Mouse (Mus musculus): ENCODE measurements around the gene Nipsnap2. TPM values are rescaled to one million over a fixed set of nuclear protein-coding genes. Genes with fewer than 3 reads are reported as not detected.
"Not testable (repeated sequence)": the region's sequence is repeated elsewhere in the genome, so short reads cannot be mapped to it uniquely, and the experiment has no call there.

Nipsnap2 gene
- total RNA-seq, 1 experiment from 2014 or later: 29.1 TPM

DNA sequence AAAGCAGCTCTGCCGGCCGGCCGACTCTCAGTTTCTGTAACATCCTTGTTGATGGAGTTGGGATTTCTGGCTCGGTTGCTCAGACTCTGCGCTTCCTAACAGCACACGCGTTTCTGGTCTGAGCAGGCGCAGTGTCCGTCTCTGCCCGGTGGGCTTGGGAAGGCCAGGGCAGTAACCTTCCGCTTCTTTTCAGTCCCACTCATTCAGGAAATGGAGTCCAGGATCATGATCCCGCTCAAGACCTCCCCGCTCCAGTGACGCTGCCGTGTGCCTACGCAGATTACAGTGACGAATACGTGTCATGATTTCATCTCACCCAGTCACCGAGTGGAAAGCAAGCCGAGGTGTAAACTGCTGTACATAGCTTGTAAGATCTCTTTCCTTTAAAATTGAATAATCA, 32.0 kb downstream of the Nipsnap2 start:
- no peak for ATAC-seq (ENCODE audit: extremely low read depth, insufficient number of reproducible peaks, low FRiP score, poor library complexity, severe bottlenecking)

- no peak for ATAC-seq (ENCODE audit: extremely low read depth, insufficient number of reproducible peaks, low FRiP score, poor library complexity, severe bottlenecking)
Measured at GRCm38 (mm10) chr5:129759929-129760480, 35.1 kb downstream of the Nipsnap2 start.

DNA sequence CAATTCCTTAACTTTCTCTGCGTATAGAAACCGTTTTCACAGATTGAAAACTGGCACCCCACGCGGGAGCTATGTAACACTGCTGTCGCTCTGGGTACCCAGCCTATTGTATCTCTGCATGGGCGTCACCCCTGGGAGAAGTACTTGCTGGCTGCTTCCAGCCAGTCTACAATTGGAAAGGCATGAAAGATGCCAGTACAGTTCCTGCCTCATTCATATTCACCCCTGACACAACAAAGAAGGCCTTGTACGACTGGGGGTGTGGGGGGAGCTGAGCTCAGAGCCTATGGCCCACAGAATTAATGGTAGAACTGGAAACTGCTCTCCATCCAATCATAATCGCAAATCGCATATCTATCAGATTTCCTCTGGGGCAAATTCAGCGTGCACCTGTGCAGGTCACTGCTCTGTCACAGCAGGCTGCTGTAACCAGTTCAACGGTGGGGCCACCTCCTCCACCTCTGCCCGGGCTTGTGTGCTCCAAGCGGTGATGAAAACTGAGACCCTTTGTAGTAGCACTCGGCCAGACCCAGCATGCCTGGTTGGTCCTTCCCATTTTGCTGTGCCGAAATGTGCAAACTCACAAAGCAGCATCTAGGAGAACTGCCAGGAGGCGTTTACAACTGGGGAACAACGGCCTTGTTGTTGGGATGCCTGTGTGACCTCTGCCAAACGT, 37.1 kb downstream of the Nipsnap2 start:
- no peak for ATAC-seq (ENCODE audit: extremely low read depth, insufficient number of reproducible peaks, low FRiP score, poor library complexity, severe bottlenecking)

GRCm38 (mm10) chr5:129770443-129771355, 45.8 kb downstream of the Nipsnap2 start:
- no peak for ATAC-seq (ENCODE audit: extremely low read depth, insufficient number of reproducible peaks, low FRiP score, poor library complexity, severe bottlenecking)

DNA sequence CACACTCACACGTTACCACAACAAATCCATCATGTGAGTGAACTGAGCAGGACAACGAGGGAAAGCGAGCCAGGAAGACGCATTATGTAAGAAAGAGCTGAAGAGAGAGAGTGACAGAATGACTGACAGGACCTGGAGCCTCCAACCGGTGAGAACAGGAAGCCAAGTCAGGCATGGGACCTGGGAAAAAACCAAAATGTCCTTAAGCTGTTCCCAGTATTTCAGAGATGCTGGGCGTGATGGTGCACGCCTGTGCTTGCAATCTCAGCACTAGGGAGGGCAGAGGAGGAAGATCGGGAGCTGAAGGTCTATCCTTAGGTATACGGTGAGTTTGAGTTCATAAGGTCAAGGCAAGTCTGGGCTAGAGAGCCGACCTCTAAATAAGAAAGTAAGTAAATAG, 47.6 kb downstream of the Nipsnap2 start:
- no peak for ATAC-seq (ENCODE audit: extremely low read depth, insufficient number of reproducible peaks, low FRiP score, poor library complexity, severe bottlenecking)

GRCm38 (mm10) chr5:129773330-129773729, 48.5 kb downstream of the Nipsnap2 start:
- not testable (repeated sequence) for ATAC-seq (ENCODE audit: extremely low read depth, insufficient number of reproducible peaks, low FRiP score, poor library complexity, severe bottlenecking)

GRCm38 (mm10) chr5:129774661-129775060, 49.8 kb downstream of the Nipsnap2 start:
- ATAC-seq (ENCODE audit: extremely low read depth, insufficient number of reproducible peaks, low FRiP score, poor library complexity, severe bottlenecking): no peak

DNA sequence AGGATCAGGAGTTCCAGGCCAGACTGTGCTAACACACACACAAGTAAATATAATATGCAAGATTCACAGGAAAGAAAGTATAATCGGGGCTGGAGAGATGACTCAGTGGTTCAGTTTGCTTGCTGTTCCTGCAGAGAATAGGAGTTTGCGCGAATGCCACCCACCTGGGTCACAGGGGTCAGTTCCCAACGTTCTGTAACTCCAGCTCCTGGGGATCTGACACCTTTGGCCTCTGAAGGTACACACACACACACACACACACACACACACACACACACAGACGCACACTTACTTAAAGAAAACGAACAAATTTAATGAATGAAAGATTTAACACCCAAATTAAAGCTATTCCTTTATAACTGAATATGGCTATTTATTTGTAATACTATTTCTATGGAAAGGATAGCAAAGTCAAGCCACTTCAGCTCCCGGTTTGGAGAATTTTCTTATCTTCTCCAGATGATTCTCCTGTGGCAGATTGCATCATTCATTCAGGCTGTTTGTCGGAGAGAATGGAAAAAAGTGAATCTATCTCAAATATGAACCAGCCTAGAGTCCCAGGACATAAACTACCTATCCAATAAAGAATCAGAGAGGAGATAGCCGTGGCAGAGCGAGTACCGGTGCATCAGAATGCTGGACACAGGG, 53.6 kb downstream of the Nipsnap2 start:
- ATAC-seq (ENCODE audit: extremely low read depth, insufficient number of reproducible peaks, low FRiP score, poor library complexity, severe bottlenecking): no peak

DNA sequence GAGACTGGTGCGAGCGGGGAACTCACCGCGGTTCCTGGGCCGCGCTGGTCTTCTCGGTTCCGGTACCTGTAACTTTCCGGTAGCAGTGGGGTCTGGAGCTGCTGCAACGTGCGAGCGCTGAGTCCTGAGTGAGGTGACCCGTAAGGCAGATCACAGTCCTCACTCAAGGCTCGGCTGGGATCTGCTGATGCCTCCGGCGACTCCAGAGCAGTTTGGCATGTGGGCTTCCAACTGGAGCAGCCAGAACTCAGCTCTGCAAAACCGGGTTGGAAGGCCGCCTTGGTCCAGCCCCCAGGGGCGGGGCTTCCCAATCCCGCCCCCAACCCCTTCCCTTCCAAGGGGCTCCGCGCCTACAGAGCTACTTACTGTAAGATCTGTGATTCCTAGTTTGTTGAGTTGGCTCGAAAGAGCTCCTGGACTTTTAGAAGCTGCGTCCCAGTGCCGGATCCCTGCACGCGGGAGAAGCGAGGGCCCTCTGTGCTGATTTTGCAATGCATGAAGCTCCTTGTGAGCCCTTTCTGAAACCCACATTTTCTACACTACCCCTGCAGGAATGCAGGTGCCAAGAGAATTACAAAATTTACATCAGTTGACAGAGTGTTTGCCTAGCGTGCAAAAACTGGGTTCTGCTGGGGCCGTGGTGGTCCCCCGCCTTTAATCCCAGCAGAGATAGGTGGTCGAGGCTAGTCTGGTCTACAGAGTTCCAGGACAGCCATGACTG, 54.3 kb downstream of the Nipsnap2 start:
- ATAC-seq (ENCODE audit: extremely low read depth, insufficient number of reproducible peaks, low FRiP score, poor library complexity, severe bottlenecking): peak; percentile 33; the same call in 1 of the 2 replicates

GRCm38 (mm10) chr5:129780131-129780530, 55.3 kb downstream of the Nipsnap2 start:
- no peak for ATAC-seq (ENCODE audit: extremely low read depth, insufficient number of reproducible peaks, low FRiP score, poor library complexity, severe bottlenecking)

DNA sequence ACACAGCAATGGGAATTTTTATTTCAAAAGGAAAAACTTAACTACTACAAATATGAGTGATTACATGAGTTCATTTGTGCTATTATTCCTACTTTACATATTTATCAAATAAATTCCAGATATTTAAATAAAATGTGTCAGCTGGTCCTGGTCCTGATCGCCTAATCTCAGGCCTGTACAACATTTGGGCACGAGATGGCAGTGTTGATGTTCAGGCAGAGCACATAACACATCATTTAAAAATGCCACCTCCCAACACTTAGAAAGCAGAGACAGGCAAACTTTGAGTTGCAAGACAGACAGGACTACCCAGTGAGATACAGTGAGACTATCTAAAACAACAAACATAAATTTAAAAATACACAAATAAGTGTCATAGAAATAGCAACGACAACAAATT, 57.3 kb downstream of the Nipsnap2 start:
- no peak for ATAC-seq (ENCODE audit: extremely low read depth, insufficient number of reproducible peaks, low FRiP score, poor library complexity, severe bottlenecking)

GRCm38 (mm10) chr5:129785235-129785870, 60.5 kb downstream of the Nipsnap2 start:
- no peak for ATAC-seq (ENCODE audit: extremely low read depth, insufficient number of reproducible peaks, low FRiP score, poor library complexity, severe bottlenecking)

- ATAC-seq (ENCODE audit: extremely low read depth, insufficient number of reproducible peaks, low FRiP score, poor library complexity, severe bottlenecking): no peak
Measured at GRCm38 (mm10) chr5:129786161-129786560, 61.3 kb downstream of the Nipsnap2 start.

- peak; percentile 93 for ATAC-seq (ENCODE audit: extremely low read depth, insufficient number of reproducible peaks, low FRiP score, poor library complexity, severe bottlenecking)
Measured at GRCm38 (mm10) chr5:129786818-129787790, 62.2 kb downstream of the Nipsnap2 start, which contains the start of gene Psph. Gene Psph, minus strand, starts transcription at chr5:129787449.

GRCm38 (mm10) chr5:129787818-129788593, 63.1 kb downstream of the Nipsnap2 start:
- ATAC-seq (ENCODE audit: extremely low read depth, insufficient number of reproducible peaks, low FRiP score, poor library complexity, severe bottlenecking): no peak

- not testable (repeated sequence) for ATAC-seq (ENCODE audit: extremely low read depth, insufficient number of reproducible peaks, low FRiP score, poor library complexity, severe bottlenecking)
Measured at GRCm38 (mm10) chr5:129790591-129790990, 65.7 kb downstream of the Nipsnap2 start.
